Mouse (Mus musculus): ENCODE results near the gene Lingo4.

Gene Lingo4

GRCm38 (mm10) chr3:94398217-94398616, at the start of gene Lingo4:
Gene Lingo4 (plus strand): TSS chr3:94398517.
- no peak for DNase-seq (ENCODE audit: extremely low spot score)

- DNase-seq (ENCODE audit: extremely low spot score) = no peak
Observed at GRCm38 (mm10) chr3:94360812-94361211, 37.5 kb upstream of the Lingo4 start.

GRCm38 (mm10) chr3:94362138-94362537, 36.2 kb upstream of the Lingo4 start, which contains the start of gene C2cd4d:
Gene C2cd4d (plus strand): TSS chr3:94362438.
- peak; percentile 6 for DNase-seq (ENCODE audit: extremely low spot score)

GRCm38 (mm10) chr3:94363291-94364153, 34.8 kb upstream of the Lingo4 start:
- DNase-seq (ENCODE audit: extremely low spot score) = peak; percentile 58

- DNase-seq (ENCODE audit: extremely low spot score) = no peak
Observed at GRCm38 (mm10) chr3:94364154-94364526, 34.2 kb upstream of the Lingo4 start.

- DNase-seq (ENCODE audit: extremely low spot score) = peak; percentile 82
Observed at GRCm38 (mm10) chr3:94366761-94367160, 31.6 kb upstream of the Lingo4 start.

- DNase-seq (ENCODE audit: extremely low spot score) = no peak
Observed at GRCm38 (mm10) chr3:94367511-94367910, 30.8 kb upstream of the Lingo4 start.

- no peak for DNase-seq (ENCODE audit: extremely low spot score)
Observed at GRCm38 (mm10) chr3:94368631-94369030, 29.7 kb upstream of the Lingo4 start.

GRCm38 (mm10) chr3:94369709-94370108, 28.6 kb upstream of the Lingo4 start:
- no peak for DNase-seq (ENCODE audit: extremely low spot score)

GRCm38 (mm10) chr3:94371637-94372036, 26.7 kb upstream of the Lingo4 start:
- DNase-seq (ENCODE audit: extremely low spot score) = peak; percentile 17

- no peak for DNase-seq (ENCODE audit: extremely low spot score)
Observed at GRCm38 (mm10) chr3:94372038-94372437, 26.3 kb upstream of the Lingo4 start.

GRCm38 (mm10) chr3:94372641-94373040, 25.7 kb upstream of the Lingo4 start, which contains the start of gene Rorc:
Gene Rorc (plus strand): TSS chr3:94372794.
- DNase-seq (ENCODE audit: extremely low spot score) = no peak

GRCm38 (mm10) chr3:94373090-94373489, 25.2 kb upstream of the Lingo4 start:
- DNase-seq (ENCODE audit: extremely low spot score) = no peak

- DNase-seq (ENCODE audit: extremely low spot score) = no peak
Observed at GRCm38 (mm10) chr3:94373597-94374011, 24.7 kb upstream of the Lingo4 start.

GRCm38 (mm10) chr3:94374636-94375035, 23.7 kb upstream of the Lingo4 start:
- DNase-seq (ENCODE audit: extremely low spot score) = no peak

- DNase-seq (ENCODE audit: extremely low spot score) = no peak
Observed at GRCm38 (mm10) chr3:94375146-94375545, 23.2 kb upstream of the Lingo4 start.

GRCm38 (mm10) chr3:94375861-94376260, 22.5 kb upstream of the Lingo4 start:
- DNase-seq (ENCODE audit: extremely low spot score) = no peak

GRCm38 (mm10) chr3:94377028-94377923, 21.0 kb upstream of the Lingo4 start:
- DNase-seq (ENCODE audit: extremely low spot score) = no peak

- no peak for DNase-seq (ENCODE audit: extremely low spot score)
Observed at GRCm38 (mm10) chr3:94379831-94380510, 18.3 kb upstream of the Lingo4 start.

- no peak for DNase-seq (ENCODE audit: extremely low spot score)
Observed at GRCm38 (mm10) chr3:94382308-94382707, 16.0 kb upstream of the Lingo4 start.

- no peak for DNase-seq (ENCODE audit: extremely low spot score)
Observed at GRCm38 (mm10) chr3:94383476-94383875, 14.8 kb upstream of the Lingo4 start.

- no peak for DNase-seq (ENCODE audit: extremely low spot score)
Observed at GRCm38 (mm10) chr3:94386671-94387070, 11.6 kb upstream of the Lingo4 start.
